ENCODE assay signal across 8 mouse cellular contexts in genomic region chr19:4854552-4855469, GRCm38 (mm10). TPM values are rescaled to one million over a fixed set of nuclear protein-coding genes. Genes with fewer than 3 reads are reported as not detected.
DNase-seq lines count a peak whose midpoint lies in the region; ATAC-seq and TF ChIP-seq lines count a peak whose summit lies in the region.

Ctsf (plus strand) TSS chr19:4855130.

- H3K9ac ChIP-seq in embryonic facial prominence, embryonic 13.5 days = peak within 1 kb of the TSS; percentile 79
- peak within 1 kb of the TSS; percentile 48 for H3K9ac ChIP-seq in intestine, postnatal 0 days (ENCODE audit: low read depth, low read length)

- 0 out of 2 replicates have a peak, but pooled peaks cover 2% of the 10 kb centered on the region for H3K27me3 ChIP-seq in embryonic facial prominence, embryonic 13.5 days
- H3K27me3 ChIP-seq in intestine, postnatal 0 days (replicated peaks; ENCODE audit: control insufficient read depth, insufficient read depth, low read length) = peaks cover 3% of the 10 kb centered on the region; the same call in 1 of the 2 replicates

- WGBS in embryonic facial prominence, embryonic 13.5 days = 4% methylated on average over 41 of the region's 45 CpGs
- WGBS in intestine, postnatal 0 days = 2% methylated on average over 45 of the region's 45 CpGs

- peaks cover 3% of the 10 kb centered on the region; the same call in 1 of the 2 replicates for H3K36me3 ChIP-seq in embryonic facial prominence, embryonic 13.5 days
- no peaks in the 10 kb centered on the region for H3K36me3 ChIP-seq in intestine, postnatal 0 days (ENCODE audit: control insufficient read depth, insufficient read depth)

- peaks cover 4% of the 10 kb centered on the region for H3K4me1 ChIP-seq in embryonic facial prominence, embryonic 13.5 days
- H3K4me1 ChIP-seq in intestine, postnatal 0 days (replicated peaks; ENCODE audit: control insufficient read depth, insufficient read depth, low read length) = peaks cover 4% of the 10 kb centered on the region; the same call in 1 of the 2 replicates

- H3K9me3 ChIP-seq in embryonic facial prominence, embryonic 13.5 days = no peaks in the 10 kb centered on the region
- H3K9me3 ChIP-seq in intestine, postnatal 0 days (ENCODE audit: control insufficient read depth) = no peaks in the 10 kb centered on the region

- peak within 1 kb of the TSS; percentile 96 for H3K4me2 ChIP-seq in embryonic facial prominence, embryonic 13.5 days
- H3K4me2 ChIP-seq in intestine, postnatal 0 days (replicated peaks; ENCODE audit: low read depth) = peak within 1 kb of the TSS; percentile 97

- H3K4me3 ChIP-seq in embryonic facial prominence, embryonic 13.5 days = peak within 1 kb of the TSS; percentile 57
- H3K4me3 ChIP-seq in intestine, postnatal 0 days (ENCODE audit: low read depth, low read length) = peak within 1 kb of the TSS; percentile 51

- H3K27ac ChIP-seq in embryonic facial prominence, embryonic 13.5 days = no peak within 1 kb of the TSS; the same call in 1 of the 2 replicates
- H3K27ac ChIP-seq in intestine, postnatal 0 days (ENCODE audit: low read depth, low read length) = no peak within 1 kb of the TSS

- 0 out of 2 replicates have a peak, but pooled peaks have one; percentile 11 for TF ChIP-seq CTCF in intestine, postnatal 0 days (IDR thresholded peaks at IDR 0.05; ENCODE audit: low read depth)

- intact Hi-C loops in left cerebral cortex, postnatal 14 days (cut with DNase I) = no loop called here

- peak; percentile 72; the same call in 1 of the 2 replicates for ATAC-seq in embryonic facial prominence, embryonic 13.5 days (ENCODE audit: insufficient number of reproducible peaks, insufficient read depth, low FRiP score, low TSS enrichment, low read depth)
- peak; percentile 88 for ATAC-seq in granulocyte monocyte progenitor cell, adult 5-6 weeks (replicated peaks; ENCODE audit: poor library complexity, severe bottlenecking)
- peak; percentile 69 for ATAC-seq in intestine, postnatal 0 days
- ATAC-seq in megakaryocyte-erythroid progenitor cell, adult 5-6 weeks (replicated peaks; ENCODE audit: low FRiP score, low TSS enrichment, poor library complexity, severe bottlenecking) = peak; percentile 58; the same call in 1 of the 2 replicates

- peak; percentile 98 for DNase-seq in brain, adult 2 months (ENCODE audit: low read depth, low spot score)
- peak; percentile 92 to 93 for DNase-seq in left cerebral cortex, postnatal 14 days (ENCODE audit: low spot score in 2 of 2)
- DNase-seq in right cerebral cortex, postnatal 36 days (ENCODE audit: low spot score in 2 of 2) = peak; percentile 88 to 89
- no peak for DNase-seq in thymus, postnatal 25 days

RNA-seq across cellular contexts. Expression of gene Ctsf, which starts in this region (rescaled TPM):
- polyA plus RNA-seq in embryonic facial prominence, embryonic 13.5 days (2015; fragmentation: Nextera tagmentation; extraction: Ambion mirVana) = 40.4 and 45.8 TPM in 2 replicates
- total RNA-seq in granulocyte monocyte progenitor cell, adult 5-6 weeks (2014; fragmentation: Nextera tagmentation) = 2.6 and 10.0 TPM in 2 replicates
- 1.8 and 3.6 TPM in 2 replicates for total RNA-seq in granulocyte monocyte progenitor cell, adult 5-6 weeks (2017)
- polyA plus RNA-seq in intestine, postnatal 0 days (2015; fragmentation: Nextera tagmentation; extraction: Ambion mirVana) = 15.6 and 16.4 TPM in 2 replicates
- 100 to 1,000 TPM; 115 to 120 TPM for total RNA-seq in left cerebral cortex, postnatal 14 days (2021)
- 1.3 and 2.9 TPM in 2 replicates for total RNA-seq in megakaryocyte-erythroid progenitor cell, adult 5-6 weeks (2014; fragmentation: Nextera tagmentation)
- 2.7 and 7.5 TPM in 2 replicates for total RNA-seq in megakaryocyte-erythroid progenitor cell, adult 5-6 weeks (2017)

Comparison
In these comparisons a context has a peak if more than half of its experiments do, and no peak if none do; other contexts are left out.
1. RNA of gene Ctsf (total RNA-seq): 115 to 120 TPM in left cerebral cortex, postnatal 14 days; 1.3 to 7.5 TPM in megakaryocyte-erythroid progenitor cell, adult 5-6 weeks and 1.8 to 10.0 TPM in granulocyte monocyte progenitor cell, adult 5-6 weeks; every median in the first group is over 10 times any median in the second.
2. Peak in every context shown above with its lines, with median percentiles within 50 percentile points of each other: ATAC-seq.